Mouse (Mus musculus) brown adipose tissue, adult 24 weeks (tissue): ENCODE results near the gene Cntnap2. TPM values are rescaled to one million over a fixed set of nuclear protein-coding genes. Genes with fewer than 3 reads are reported as not detected.
"Not testable (repeated sequence)": the region's sequence is repeated elsewhere in the genome, so short reads cannot be mapped to it uniquely, and the experiment has no call there.

Source experiments
- H3K27ac ChIP-seq: fragments of 200-500 bp; replicated peaks from 2 replicates; pipeline ENCODE4 v1.5.1; 2012; ENCODE audit warnings: low read depth, mild to moderate bottlenecking, low read length
- H3K4me1 ChIP-seq: fragments of 200-500 bp; 2 replicates; pipeline ENCODE4 v1.6.1; 2012; ENCODE audit warnings: low read length, mixed read lengths; ENCODE audit not compliant: control insufficient read depth, insufficient read depth, insufficient read length
- H3K4me3 ChIP-seq: fragments of 200-500 bp; 2 replicates; pipeline ENCODE4 v1.5.1; 2012; ENCODE audit warnings: low read depth, mild to moderate bottlenecking, low read length, moderate library complexity; ENCODE audit not compliant: insufficient read depth
- polyA plus RNA-seq: library from polyadenylated mRNA; stranded (reverse); fragments of >200 nt; gene quantifications from 2 replicates; pipeline ENCODE4 v1.2.4, GENCODE M21; 2012; ENCODE audit not compliant: missing spikeins, insufficient read depth, insufficient read length

Cntnap2 gene
- polyA plus RNA-seq, 1 experiment: not detected

GRCm38 (mm10) chr6:46450917-46451638 is 1391.9 kb downstream of the Cntnap2 start:
- no peak overlapping the region for H3K4me3 ChIP-seq
- H3K27ac ChIP-seq: no peak overlapping the region
- H3K4me1 ChIP-seq: no peaks in the 10 kb centered on the region

GRCm38 (mm10) chr6:46472683-46473082 is 1413.5 kb downstream of the Cntnap2 start:
- Histone ChIP-seq H3K4me1 (no peaks in the 10 kb centered on the region), H3K4me3 (no peak overlapping the region), H3K27ac (no peak overlapping the region)

- Histone ChIP-seq H3K4me3 (no peak overlapping the region), H3K4me1 (no peaks in the 10 kb centered on the region), H3K27ac (no peak overlapping the region)
These were observed 1425.2 kb downstream of the Cntnap2 start for GRCm38 (mm10) chr6:46484392-46484791.

GRCm38 (mm10) chr6:46502786-46503185 is 1443.6 kb downstream of the Cntnap2 start:
- Histone ChIP-seq H3K4me1 (no peaks in the 10 kb centered on the region), H3K27ac (no peak overlapping the region), H3K4me3 (no peak overlapping the region)

GRCm38 (mm10) chr6:46512841-46513240 is 1453.7 kb downstream of the Cntnap2 start:
- no peak overlapping the region for H3K4me3 ChIP-seq
- H3K4me1 ChIP-seq: no peaks in the 10 kb centered on the region
- H3K27ac ChIP-seq: no peak overlapping the region

GRCm38 (mm10) chr6:46537586-46537985 is 1478.4 kb downstream of the Cntnap2 start:
- H3K27ac ChIP-seq, H3K4me1 ChIP-seq, H3K4me3 ChIP-seq: not testable (repeated sequence)

GRCm38 (mm10) chr6:46563470-46563869 is 1504.3 kb downstream of the Cntnap2 start:
- no peak overlapping the region for H3K27ac ChIP-seq

GRCm38 (mm10) chr6:46575055-46575454 is 1515.9 kb downstream of the Cntnap2 start:
- H3K4me1 ChIP-seq: no peaks in the 10 kb centered on the region
- H3K27ac ChIP-seq: no peak overlapping the region
- H3K4me3 ChIP-seq: no peak overlapping the region

More at GRCm38 (mm10) chr6:46563470-46563869, 1504.3 kb downstream of the Cntnap2 start:
- Histone ChIP-seq H3K4me1 (no peaks in the 10 kb centered on the region), H3K4me3 (no peak overlapping the region)

- Histone ChIP-seq H3K27ac (no peak overlapping the region), H3K4me3 (no peak overlapping the region), H3K4me1 (no peaks in the 10 kb centered on the region)
These were observed 1553.2 kb downstream of the Cntnap2 start for GRCm38 (mm10) chr6:46612365-46612764.

- Histone ChIP-seq H3K27ac (no peak overlapping the region), H3K4me1 (no peaks in the 10 kb centered on the region)
These were observed 1553.7 kb downstream of the Cntnap2 start for GRCm38 (mm10) chr6:46612872-46613271.

GRCm38 (mm10) chr6:46669018-46669417 is 1609.9 kb downstream of the Cntnap2 start:
- Histone ChIP-seq H3K4me1 (no peaks in the 10 kb centered on the region), H3K27ac (no peak overlapping the region), H3K4me3 (no peak overlapping the region)

More at GRCm38 (mm10) chr6:46612872-46613271, 1553.7 kb downstream of the Cntnap2 start:
- H3K4me3 ChIP-seq: no peak overlapping the region

- H3K4me3 ChIP-seq: no peak overlapping the region
- no peak overlapping the region for H3K27ac ChIP-seq
- no peaks in the 10 kb centered on the region for H3K4me1 ChIP-seq
These were observed 1615.9 kb downstream of the Cntnap2 start for GRCm38 (mm10) chr6:46675081-46675480.

- no peak overlapping the region for H3K4me3 ChIP-seq
- no peaks in the 10 kb centered on the region for H3K4me1 ChIP-seq
- no peak overlapping the region for H3K27ac ChIP-seq
These were observed 1616.5 kb downstream of the Cntnap2 start for GRCm38 (mm10) chr6:46675621-46676020.

GRCm38 (mm10) chr6:46696187-46696586 is 1637.0 kb downstream of the Cntnap2 start:
- no peaks in the 10 kb centered on the region for H3K4me1 ChIP-seq
- no peak overlapping the region for H3K4me3 ChIP-seq
- H3K27ac ChIP-seq: no peak overlapping the region

GRCm38 (mm10) chr6:46699343-46699742 is 1640.2 kb downstream of the Cntnap2 start:
- Histone ChIP-seq H3K4me1 (no peaks in the 10 kb centered on the region), H3K27ac (no peak overlapping the region), H3K4me3 (no peak overlapping the region)
